Mouse (Mus musculus): ENCODE measurements at regions not wholly inside any gene's neighbourhood (a gene's known extent, or its start where the extent isn't known, plus 50 kb on each side); places are given as distances from the start of the nearest gene placed in this dataset.

DNA sequence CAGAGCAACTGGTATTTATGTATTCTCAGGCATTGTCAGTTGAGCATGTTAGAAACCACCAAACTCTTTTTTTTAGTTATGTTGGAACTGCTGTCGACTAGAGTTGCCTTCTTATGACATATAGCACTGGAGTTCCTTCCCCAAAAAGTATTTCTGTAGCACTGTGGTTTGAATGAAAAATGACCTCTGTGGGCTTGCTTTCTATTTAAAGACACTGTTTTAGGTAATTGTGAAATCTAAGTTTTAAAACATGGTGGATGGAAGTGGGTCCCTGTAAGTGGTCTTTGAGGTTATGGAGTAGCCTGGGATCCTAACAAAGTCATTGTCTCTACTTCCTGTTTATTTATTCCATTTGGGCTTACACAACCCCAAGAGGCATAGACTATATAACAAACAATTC is 93.2 kb upstream of the Mrps30 start:
- TF ChIP-seq CTCF (IDR thresholded peaks at IDR 0.05) = no peak
- TF ChIP-seq POLR2A (IDR thresholded peaks at IDR 0.05; ENCODE audit: insufficient read depth, low read depth, low read length) = no peak
- no peak for TF ChIP-seq EP300 (IDR thresholded peaks at IDR 0.05; ENCODE audit: insufficient read depth, low read depth, low read length)
